Mouse (Mus musculus) CH12.LX (cell line): ENCODE results near the gene Tmem240.
A peak's percentile ranks its signal among the peaks of the same experiment; 100 is the strongest.

Experiments used
- BHLHE40 ChIP-seq: IDR thresholded peaks from 2 replicates; pipeline ENCODE4 v1.6.1; 2011; ENCODE audit warnings: mild to moderate bottlenecking, low read depth, low read length, improper control_type of control experiment
- CTCF ChIP-seq, 2 experiments: IDR thresholded peaks in 1 of 2; conservative IDR thresholded peaks in 1 of 2; 2 replicates each; pipeline ENCODE4 v1.5.1; 2011 to 2012; ENCODE audit warnings: low read depth in 2 of 2, low read length in 2 of 2, improper control_type of control experiment in 1 of 2, inconsistent platforms in 1 of 2, mild to moderate bottlenecking in 1 of 2, moderate library complexity in 1 of 2
- EP300 ChIP-seq: IDR thresholded peaks from 2 replicates; pipeline ENCODE4 v1.6.1; 2011; ENCODE audit warnings: low read length, improper control_type of control experiment
- MAFK ChIP-seq: IDR thresholded peaks from 2 replicates; pipeline ENCODE4 v1.6.1; 2011; ENCODE audit warnings: low read length, improper control_type of control experiment; ENCODE audit not compliant: insufficient replicate concordance
- MAX ChIP-seq: IDR thresholded peaks from 2 replicates; pipeline ENCODE4 v1.6.1; 2011; ENCODE audit warnings: low read length, improper control_type of control experiment
- POLR2A ChIP-seq: IDR thresholded peaks from 2 replicates; pipeline ENCODE4 v1.6.1; 2011; ENCODE audit warnings: low read depth, mild to moderate bottlenecking, improper control_type of control experiment, low read length
- POLR2AphosphoS2 ChIP-seq: IDR thresholded peaks from 2 replicates; pipeline ENCODE4 v1.6.1; 2011; ENCODE audit warnings: low read depth, low read length, improper control_type of control experiment
- RAD21 ChIP-seq: IDR thresholded peaks from 2 replicates; pipeline ENCODE4 v1.6.1; 2011; ENCODE audit warnings: low read depth, mild to moderate bottlenecking, low read length, improper control_type of control experiment, moderate library complexity
- RCOR1 ChIP-seq: conservative IDR thresholded peaks from 2 replicates; pipeline ENCODE4 v1.6.1; 2012; ENCODE audit warnings: low read depth, mild to moderate bottlenecking, inconsistent platforms, low read length, improper control_type of control experiment
- TCF12 ChIP-seq: IDR thresholded peaks from 2 replicates; pipeline ENCODE4 v1.6.1; 2014; ENCODE audit warnings: low read depth, mild to moderate bottlenecking, inconsistent platforms, low read length, improper control_type of control experiment
- ZC3H11A ChIP-seq: IDR thresholded peaks from 2 replicates; pipeline ENCODE4 v1.6.1; 2012; ENCODE audit warnings: low read depth, mild to moderate bottlenecking, inconsistent platforms, low read length, improper control_type of control experiment
- ZMIZ1 ChIP-seq: IDR thresholded peaks from 2 replicates; pipeline ENCODE4 v1.6.1; 2012; ENCODE audit warnings: low read depth, mild to moderate bottlenecking, inconsistent platforms, low read length, improper control_type of control experiment

DNA sequence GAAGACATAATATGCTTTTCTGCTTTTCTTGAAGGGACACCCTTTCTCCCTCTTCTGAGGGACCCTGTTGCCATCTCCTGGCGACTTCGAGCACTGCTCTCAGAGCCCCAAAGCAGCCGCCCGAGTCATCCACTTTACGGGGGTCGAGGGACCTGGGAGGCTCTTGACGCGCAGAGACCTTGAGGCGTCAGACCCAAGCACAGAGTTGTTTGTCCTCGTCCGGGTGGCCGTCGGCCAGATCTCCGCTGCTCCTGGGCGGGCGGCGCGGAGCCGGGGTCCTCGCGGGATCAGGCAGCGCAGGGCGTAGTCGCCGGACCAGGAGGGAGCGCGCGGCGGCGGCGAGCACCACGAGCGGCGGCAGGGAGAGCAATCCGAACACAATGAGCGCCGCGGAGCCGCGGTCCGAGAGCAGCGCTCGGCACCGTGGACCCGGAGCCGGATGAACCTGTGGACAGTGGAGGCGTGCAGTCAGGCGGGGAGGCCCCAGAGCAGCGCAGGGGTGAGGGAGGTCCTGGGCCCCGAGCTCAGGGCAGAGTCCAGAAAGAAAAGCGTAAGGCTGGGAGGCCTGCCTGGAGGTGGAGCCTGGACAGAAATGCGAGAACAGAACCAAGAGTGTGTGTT lies 49.6 kb downstream of the Tmem240 start:
- TF ChIP-seq CTCF (conservative IDR thresholded peaks at IDR 0.05 in 1 of 2, IDR thresholded peaks at IDR 0.05 in 1 of 2; ENCODE audit: low read depth in 2 of 2, low read length in 2 of 2) (peak in 1 of 2 experiments; percentile 86; a peak in 2 of 4 replicates), POLR2AphosphoS2 (no peak), MAX (no peak), BHLHE40 (peak; percentile 7; the same call in 1 of the 2 replicates), RAD21 (peak; percentile 79), ZC3H11A (no peak), RCOR1 (no peak), MAFK (no peak), POLR2A (no peak), TCF12 (no peak), EP300 (no peak), ZMIZ1 (no peak)
